21 mouse cellular contexts compared by ENCODE assay signal in genomic region chrX:108728334-108728733, GRCm38 (mm10).
DNase-seq lines count a peak whose midpoint lies in the region; ATAC-seq and TF ChIP-seq lines count a peak whose summit lies in the region.
"Had no signal": no experiment of that assay in that cellular context is flagged by ENCODE, and none has a peak within 500 bp of the region (broad histone marks: within the 10 kb centered on the region; RNA-seq: fewer than 3 reads in every experiment).

No protein-coding gene starts in this region.

- peak; percentile 25 for DNase-seq in kidney, postnatal 0 days (ENCODE audit: low spot score)
- no peak for DNase-seq in kidney, postnatal 25 days
- DNase-seq in 3T3-L1 (ENCODE audit: low read depth, low spot score) = peak; percentile 29
- DNase-seq: adrenal gland, postnatal 10 days; B cell, adult 2 months; cerebellum, adult 18-20 months; cerebellum, adult 9-11 months; cerebellum, postnatal 36 days; forebrain, postnatal 0 days; gastrocnemius, postnatal 14 days; heart, postnatal 36 days had no signal

- H3ac ChIP-seq in myocyte (ENCODE audit: control insufficient read depth, insufficient read length) = no peak overlapping the region

- 57% methylated on average over 3 of the region's 3 CpGs for WGBS in kidney, postnatal 0 days

- no peaks in the 10 kb centered on the region for H3K27me3 ChIP-seq in kidney, postnatal 0 days (ENCODE audit: insufficient read depth, low read length)
- H3K27me3 ChIP-seq in myocyte (ENCODE audit: control insufficient read depth, insufficient read depth, insufficient read length) = no peaks in the 10 kb centered on the region
- H3K27me3 ChIP-seq: forebrain, embryonic 13.5 days; heart, embryonic 13.5 days; hindbrain, embryonic 12.5 days had no signal

- TF ChIP-seq CTCF in kidney, postnatal 0 days (IDR thresholded peaks at IDR 0.05; ENCODE audit: low read depth) = no peak

- no peaks in the 10 kb centered on the region for H3K9me3 ChIP-seq in kidney, postnatal 0 days (replicated peaks; ENCODE audit: low read length)
- H3K9me3 ChIP-seq: embryonic facial prominence, embryonic 10.5 days; forebrain, embryonic 13.5 days; G1E; heart, embryonic 13.5 days; hindbrain, embryonic 12.5 days had no signal

- H3K36me3 ChIP-seq in kidney, postnatal 0 days (ENCODE audit: insufficient read depth, low read length) = no peaks in the 10 kb centered on the region
- no peaks in the 10 kb centered on the region for H3K36me3 ChIP-seq in myocyte (ENCODE audit: control insufficient read depth, insufficient read depth)
- H3K36me3 ChIP-seq: embryonic facial prominence, embryonic 10.5 days; G1E; heart, embryonic 13.5 days; hindbrain, embryonic 12.5 days had no signal

- H3K9ac ChIP-seq in kidney, postnatal 0 days (ENCODE audit: low read depth, low read length) = no peak overlapping the region
- H3K9ac ChIP-seq: forebrain, embryonic 13.5 days; forebrain, postnatal 0 days; heart, embryonic 13.5 days; hindbrain, embryonic 12.5 days had no signal

- no peak overlapping the region for H3K4me2 ChIP-seq in kidney, postnatal 0 days (ENCODE audit: low read length)
- peak overlapping the region; percentile 35 for H3K4me2 ChIP-seq in myocyte (ENCODE audit: low read depth)
- H3K4me2 ChIP-seq: forebrain, embryonic 13.5 days; heart, embryonic 13.5 days; hindbrain, embryonic 12.5 days had no signal

- no peak overlapping the region for H3K4me3 ChIP-seq in kidney, postnatal 0 days (replicated peaks; ENCODE audit: low read depth, low read length)
- H3K4me3 ChIP-seq in myocyte = no peak overlapping the region
- H3K4me3 ChIP-seq: embryonic facial prominence, embryonic 10.5 days; forebrain, embryonic 13.5 days; heart, embryonic 13.5 days; hindbrain, embryonic 12.5 days had no signal

- H3K27ac ChIP-seq in kidney, postnatal 0 days = no peak overlapping the region
- H3K27ac ChIP-seq: embryonic facial prominence, embryonic 10.5 days; forebrain, embryonic 13.5 days; heart, embryonic 13.5 days; hindbrain, embryonic 12.5 days had no signal

- no peaks in the 10 kb centered on the region for H3K79me2 ChIP-seq in myocyte (ENCODE audit: control insufficient read depth, insufficient read depth)

- no peak for ATAC-seq in kidney, postnatal 0 days (replicated peaks; ENCODE audit: low FRiP score, low read depth)
- ATAC-seq in common myeloid progenitor, adult 5-6 weeks (replicated peaks; ENCODE audit: low read depth, poor library complexity, severe bottlenecking) = peak; percentile 47; the same call in 1 of the 2 replicates
- ATAC-seq in megakaryocyte-erythroid progenitor cell, adult 5-6 weeks (replicated peaks; ENCODE audit: low FRiP score, low TSS enrichment, poor library complexity, severe bottlenecking) = no peak
- ATAC-seq: CD4-positive, CD25-positive, alpha-beta regulatory T cell, adult 4 months; forebrain, postnatal 0 days; inflammation-experienced regulatory T-cells, adult 6 months had no signal

- no peaks in the 10 kb centered on the region for H3K4me1 ChIP-seq in kidney, postnatal 0 days (replicated peaks; ENCODE audit: insufficient read depth, low read length)
- H3K4me1 ChIP-seq: hindbrain, embryonic 12.5 days had no signal

- no peak for TF ChIP-seq POLR2A in myocyte (IDR thresholded peaks at IDR 0.05; ENCODE audit: insufficient read length, low read depth)

TF ChIP-seq in myocyte, 11 proteins besides CTCF, POLR2A, EP300 and RAD21:
- no peak for TF ChIP-seq MAX (IDR thresholded peaks at IDR 0.05; ENCODE audit: low read depth)
- TF ChIP-seq TCF12 (IDR thresholded peaks at IDR 0.05; ENCODE audit: insufficient read depth, poor library complexity, severe bottlenecking) = no peak
- no peak for TF ChIP-seq SRF (IDR thresholded peaks at IDR 0.05; ENCODE audit: control insufficient read depth, insufficient read length, low read depth)
- no peak for TF ChIP-seq TCF3 (IDR thresholded peaks at IDR 0.05; ENCODE audit: insufficient read length, low read depth)
- no peak for TF ChIP-seq REST (IDR thresholded peaks at IDR 0.05; ENCODE audit: insufficient read depth, insufficient read length)
- no peak for TF ChIP-seq MYOD1 (IDR thresholded peaks at IDR 0.05; ENCODE audit: control insufficient read depth in 1 of 3, insufficient read length in 2 of 3, low read depth in 2 of 3)
- TF ChIP-seq CEBPB (IDR thresholded peaks at IDR 0.05; ENCODE audit: insufficient read depth, poor library complexity, severe bottlenecking) = no peak
TF ChIP-seq in myocyte: peak in this region for 0.

Comparison
In these comparisons a context has a peak if more than half of its experiments do, and no peak if none do; other contexts are left out.
1. DNase-seq: peak in kidney, postnatal 0 days (single experiment) and 3T3-L1 (single experiment); none in kidney, postnatal 25 days (0 of 2).